Mouse (Mus musculus): ENCODE measurements around the gene Fsip1.

The Fsip1 gene

GRCm38 (mm10) chr2:118120751-118121150, 136.0 kb downstream of the Fsip1 start:
- DNase-seq, result no peak

- no peak for DNase-seq
These were observed 136.7 kb downstream of the Fsip1 start for GRCm38 (mm10) chr2:118120095-118120494.

- no peak for DNase-seq
These were observed 137.1 kb downstream of the Fsip1 start for GRCm38 (mm10) chr2:118119684-118120083.

- DNase-seq, result no peak
These were observed 138.3 kb downstream of the Fsip1 start for GRCm38 (mm10) chr2:118118515-118118914.

- no peak for DNase-seq
These were observed 138.7 kb downstream of the Fsip1 start for GRCm38 (mm10) chr2:118118045-118118444.

- DNase-seq, result no peak
These were observed 139.4 kb downstream of the Fsip1 start for GRCm38 (mm10) chr2:118117401-118117800.

- no peak for DNase-seq
These were observed 139.9 kb downstream of the Fsip1 start for GRCm38 (mm10) chr2:118116754-118117290.

- no peak for DNase-seq
These were observed 140.6 kb downstream of the Fsip1 start for GRCm38 (mm10) chr2:118116180-118116579.

- DNase-seq, result no peak
These were observed 141.1 kb downstream of the Fsip1 start for GRCm38 (mm10) chr2:118115647-118116046.

GRCm38 (mm10) chr2:118114671-118115070, 142.1 kb downstream of the Fsip1 start:
- DNase-seq, result no peak

- peak; percentile 43 for DNase-seq
These were observed 142.8 kb downstream of the Fsip1 start for GRCm38 (mm10) chr2:118113808-118114524.

- no peak for DNase-seq
These were observed 143.8 kb downstream of the Fsip1 start for GRCm38 (mm10) chr2:118112846-118113479.

GRCm38 (mm10) chr2:118112438-118112837, 144.3 kb downstream of the Fsip1 start:
- DNase-seq, result no peak

- peak; percentile 60 for DNase-seq
These were observed 145.2 kb downstream of the Fsip1 start, which contains the start of gene Thbs1 for GRCm38 (mm10) chr2:118111488-118112131. Gene Thbs1, plus strand, starts transcription at chr2:118111876.

GRCm38 (mm10) chr2:118111116-118111487, 145.7 kb downstream of the Fsip1 start:
- peak; percentile 85 for DNase-seq

GRCm38 (mm10) chr2:118110225-118110915, 146.4 kb downstream of the Fsip1 start:
- DNase-seq, result peak; percentile 16

- no peak for DNase-seq
These were observed 154.6 kb downstream of the Fsip1 start for GRCm38 (mm10) chr2:118102169-118102568.

GRCm38 (mm10) chr2:118099104-118099503, 157.7 kb downstream of the Fsip1 start:
- no peak for DNase-seq

GRCm38 (mm10) chr2:118091226-118091625, 165.5 kb downstream of the Fsip1 start:
- no peak for DNase-seq

- DNase-seq, result no peak
These were observed 169.6 kb downstream of the Fsip1 start for GRCm38 (mm10) chr2:118087044-118087726.

- no peak for DNase-seq
These were observed 171.1 kb downstream of the Fsip1 start for GRCm38 (mm10) chr2:118085647-118086046.

GRCm38 (mm10) chr2:118084693-118085092, 172.1 kb downstream of the Fsip1 start:
- no peak for DNase-seq
